Mouse (Mus musculus) layer of hippocampus, postnatal 36 days (tissue): ENCODE data around the gene Msh3. TPM values are rescaled to one million over a fixed set of nuclear protein-coding genes. Genes with fewer than 3 reads are reported as not detected.
A peak's percentile ranks its signal among the peaks of the same experiment; 100 is the strongest.

Source experiments
- DNase-seq, 2 experiments: peaks; one replicate each; pipeline ENCODE4 v3.0.0; 2022
- total RNA-seq, 2 experiments: library from RNA; stranded (reverse); gene quantifications; 2 replicates each; pipeline ENCODE4 v1.2.3; 2021

The Msh3 gene
- total RNA-seq, 2 experiments from 2014 or later, result 21.8 to 25.7 TPM

DNA sequence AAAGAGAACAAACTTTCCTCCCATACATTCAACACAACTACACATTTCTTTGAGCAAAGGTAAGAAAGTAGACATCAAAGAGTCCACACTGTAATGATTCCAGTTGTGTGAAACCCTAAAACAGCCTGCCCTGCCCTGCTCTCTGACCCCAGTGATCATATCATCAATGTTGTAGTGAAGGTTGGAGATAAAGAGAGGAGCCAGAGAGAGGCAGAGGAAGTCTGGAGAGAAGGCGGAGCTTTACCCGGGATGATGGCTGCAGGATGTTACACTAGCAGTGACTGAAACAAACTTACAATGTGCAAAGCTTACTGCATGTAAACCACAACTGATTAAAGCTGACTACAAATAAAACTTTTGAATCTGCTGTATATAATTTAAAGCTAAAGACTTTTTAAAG, 26.8 kb downstream of the Msh3 start:
- no peak for DNase-seq

DNA sequence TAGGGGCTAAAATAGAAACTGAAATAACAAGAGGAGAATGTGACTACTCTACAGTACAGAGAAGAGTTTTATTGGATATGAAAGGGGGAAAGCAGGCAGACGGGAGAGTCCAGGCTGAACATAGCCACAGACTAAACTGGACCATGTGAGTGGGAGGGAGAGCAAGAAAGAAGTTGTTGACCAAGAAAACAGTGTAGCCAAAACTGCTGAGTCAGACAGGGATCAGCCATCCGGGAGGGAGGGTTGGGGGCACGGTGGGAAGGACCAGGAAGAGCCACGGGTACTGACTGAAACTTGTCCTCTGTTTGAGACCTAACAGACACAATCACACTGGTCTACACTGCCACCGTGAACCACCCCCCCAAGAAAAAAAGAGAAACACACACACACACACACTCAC, 28.8 kb downstream of the Msh3 start:
- no peak for DNase-seq

DNA sequence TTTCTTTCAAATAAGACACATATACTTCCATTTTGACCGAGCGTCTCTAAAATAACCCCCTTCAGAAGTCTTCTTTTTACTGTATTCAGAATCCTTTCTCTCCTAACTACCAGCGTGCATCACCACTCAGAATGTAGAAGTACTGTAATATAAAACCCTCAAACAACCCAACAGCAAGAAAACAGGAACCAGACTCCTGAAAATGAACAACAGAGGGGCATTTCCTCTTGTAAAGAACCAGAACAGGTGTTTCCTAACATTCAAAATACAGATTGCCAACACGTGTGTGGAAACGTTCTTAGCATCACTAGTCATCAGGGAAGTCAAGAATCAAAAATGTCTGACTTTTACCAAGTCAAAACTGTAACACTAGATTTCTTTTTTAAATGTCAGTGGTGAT, 34.0 kb downstream of the Msh3 start:
- DNase-seq, result no peak

DNA sequence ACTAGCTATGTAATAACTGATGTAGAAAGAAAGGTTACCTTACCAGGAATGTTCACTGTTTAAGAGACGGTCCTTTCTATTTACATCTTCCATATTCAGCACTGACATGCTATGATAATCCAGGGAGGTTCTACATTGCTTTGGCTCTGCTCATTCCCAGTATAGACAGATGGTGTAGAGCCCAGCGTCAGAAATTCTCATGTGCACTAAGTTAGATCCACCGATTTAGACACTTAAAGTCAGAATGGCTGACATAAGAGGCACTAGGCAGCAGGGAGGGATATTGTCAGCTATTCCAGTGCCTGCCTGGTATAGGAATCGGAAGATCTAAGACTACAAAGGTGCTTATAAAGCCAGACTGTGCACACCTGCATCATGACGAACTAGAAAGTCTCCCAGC, 40.2 kb downstream of the Msh3 start:
- DNase-seq, result no peak

DNA sequence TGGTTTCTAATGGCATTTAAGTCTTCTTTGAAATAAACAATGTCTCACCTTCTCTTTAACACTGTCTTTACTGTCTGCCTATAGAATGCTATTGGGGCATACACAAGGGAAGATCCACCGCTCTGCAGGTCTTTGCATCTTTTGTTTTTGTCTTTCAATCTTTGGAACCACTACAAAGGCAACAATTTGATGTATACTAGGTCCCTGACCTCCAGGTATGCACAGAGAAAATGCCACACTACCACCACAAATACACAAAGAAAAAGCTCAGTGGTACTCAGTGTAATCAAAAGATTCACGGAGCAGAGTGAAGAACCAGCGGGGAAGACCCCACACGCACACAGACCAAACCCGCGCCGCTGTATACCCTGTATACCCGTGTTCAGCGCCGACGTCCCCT, 49.1 kb downstream of the Msh3 start, which contains the start of gene Gm20379:
Gene Gm20379, plus strand, starts transcription at position 301 of the 400 bp plus-strand sequence.
- DNase-seq, result no peak

DNA sequence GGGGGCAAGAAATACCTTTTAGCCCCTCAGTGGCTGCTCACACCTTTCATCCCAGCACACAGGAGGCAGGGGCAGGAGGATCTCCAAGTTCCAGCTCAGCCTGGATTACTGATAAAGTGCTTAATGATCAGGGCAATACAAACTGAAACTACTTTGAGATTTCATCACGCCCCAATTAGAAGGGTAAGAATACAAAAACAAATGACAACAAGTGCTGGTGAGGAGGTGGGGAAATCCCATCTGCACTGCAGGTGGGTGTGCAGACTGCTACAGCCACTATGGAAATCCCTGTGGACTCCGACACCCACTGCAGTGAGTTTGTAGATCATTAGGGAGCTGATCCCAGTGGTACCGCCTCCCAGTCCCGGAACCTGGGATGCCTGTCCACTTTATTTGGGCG, 50.5 kb downstream of the Msh3 start:
- DNase-seq, result no peak

DNA sequence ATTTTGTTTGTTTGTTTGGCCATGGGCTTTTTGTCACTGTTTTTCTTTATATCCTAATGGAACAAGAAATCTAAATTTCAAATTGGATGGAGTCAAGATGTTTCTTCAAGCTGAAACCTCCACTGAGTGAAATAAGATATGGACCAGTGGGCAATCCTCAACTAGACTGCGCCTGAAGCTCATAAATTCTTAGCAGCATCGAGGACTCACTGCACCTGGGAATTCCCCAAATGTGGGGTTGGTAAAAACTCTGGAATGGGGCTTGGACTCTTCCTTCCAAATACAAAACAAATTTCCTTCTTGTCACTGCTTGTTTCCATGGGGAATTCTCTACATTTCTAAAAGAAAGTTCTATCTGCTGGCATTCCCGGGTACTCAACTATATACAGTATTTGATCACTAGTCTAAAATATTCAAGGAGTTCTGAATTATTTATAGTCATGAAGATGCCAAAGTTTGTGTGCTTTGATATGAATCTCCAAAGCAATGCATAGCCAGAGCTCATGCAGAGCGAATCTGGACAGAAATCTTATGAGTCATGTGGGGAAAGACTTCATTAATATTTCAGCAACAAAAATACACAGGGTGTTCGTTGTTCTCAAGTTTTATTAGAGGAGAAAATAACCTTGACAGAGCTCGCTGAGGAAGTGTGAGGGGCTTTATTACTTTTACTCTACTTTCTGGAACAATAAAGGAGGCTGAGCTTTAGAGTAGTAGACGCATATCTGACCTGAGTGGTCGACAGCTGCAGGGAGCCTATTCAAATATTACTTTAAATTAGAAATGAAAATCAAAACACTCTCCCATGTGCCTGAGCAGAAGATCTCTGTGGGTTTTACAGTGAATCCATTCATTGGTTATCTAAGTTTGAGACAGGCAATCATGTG, 51.5 kb downstream of the Msh3 start:
- no peak for DNase-seq

DNA sequence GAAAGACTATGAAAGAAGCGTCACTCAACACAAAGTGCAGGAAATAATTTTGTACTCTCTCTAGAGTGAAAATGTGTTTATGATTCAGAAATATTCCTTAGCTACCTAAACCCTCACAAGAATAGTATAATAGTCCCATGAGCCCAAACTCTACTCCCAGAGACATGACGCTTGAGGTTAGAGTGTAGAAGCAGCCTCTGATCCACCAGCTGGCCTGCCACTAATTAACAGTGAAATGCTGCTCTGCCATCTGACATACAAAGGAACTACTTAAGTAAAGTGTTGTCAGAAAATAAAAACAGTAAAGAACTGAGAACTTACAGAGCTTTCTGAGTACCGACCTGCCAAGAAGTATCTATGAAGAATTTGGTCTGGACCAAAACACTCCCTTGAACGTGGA, 52.3 kb downstream of the Msh3 start:
- DNase-seq, result no peak

DNA sequence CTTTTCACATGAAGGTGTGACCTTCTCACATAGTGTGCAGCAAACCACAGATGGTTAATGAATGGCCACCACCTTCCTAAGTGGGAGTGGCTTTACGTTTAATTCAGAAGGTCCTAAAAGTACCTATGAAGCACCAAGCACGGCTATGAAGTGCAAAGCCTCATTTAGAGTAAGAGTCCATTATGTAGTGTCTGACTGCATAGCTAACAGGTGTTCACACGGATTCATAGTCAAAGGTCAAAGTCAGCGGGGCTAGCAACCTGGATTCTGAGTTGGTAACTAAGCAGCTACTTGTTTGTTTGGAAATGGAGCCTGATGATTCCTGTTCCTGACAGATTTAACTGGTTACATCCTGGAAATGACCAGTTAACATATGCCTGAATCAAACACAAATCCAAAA, 53.0 kb downstream of the Msh3 start:
- no peak for DNase-seq

DNA sequence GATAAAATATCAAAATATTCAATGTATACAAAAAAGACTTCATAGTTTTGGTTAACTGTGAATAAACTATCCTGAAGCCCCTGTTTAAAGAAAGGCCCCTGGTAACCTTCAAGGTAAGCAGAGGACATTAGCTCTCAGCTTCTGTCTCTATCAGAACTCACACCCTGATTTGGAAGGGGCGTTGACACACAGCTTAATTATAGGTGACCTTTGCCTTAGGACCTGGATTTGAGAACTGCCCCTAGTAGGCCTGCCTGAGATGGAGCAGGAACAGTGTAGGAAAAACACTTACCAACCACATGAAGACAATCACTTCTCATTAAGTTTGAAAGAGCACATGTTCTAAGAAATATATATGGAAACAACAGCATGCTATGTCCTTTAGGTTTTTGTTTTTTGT, 55.3 kb downstream of the Msh3 start:
- DNase-seq, result no peak

DNA sequence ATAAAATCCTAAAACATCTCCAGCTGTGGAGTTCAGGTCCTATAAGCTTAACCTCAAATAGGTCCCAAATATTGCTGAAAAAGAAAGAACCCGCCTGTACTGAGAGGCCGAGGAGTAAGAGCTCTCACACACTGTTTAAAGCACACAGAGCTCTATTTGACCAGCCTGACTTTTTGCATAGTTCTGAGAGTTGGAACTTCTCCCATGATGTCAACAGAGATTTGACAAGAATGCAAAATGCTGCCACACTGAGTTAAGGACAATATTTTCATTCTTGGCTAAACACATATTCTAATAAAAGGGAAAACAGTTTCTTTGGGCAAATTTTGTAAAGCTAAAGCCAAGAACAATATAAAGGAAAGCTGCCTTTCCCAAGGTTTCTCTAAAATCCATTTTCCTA, 57.8 kb downstream of the Msh3 start:
- no peak for DNase-seq

DNA sequence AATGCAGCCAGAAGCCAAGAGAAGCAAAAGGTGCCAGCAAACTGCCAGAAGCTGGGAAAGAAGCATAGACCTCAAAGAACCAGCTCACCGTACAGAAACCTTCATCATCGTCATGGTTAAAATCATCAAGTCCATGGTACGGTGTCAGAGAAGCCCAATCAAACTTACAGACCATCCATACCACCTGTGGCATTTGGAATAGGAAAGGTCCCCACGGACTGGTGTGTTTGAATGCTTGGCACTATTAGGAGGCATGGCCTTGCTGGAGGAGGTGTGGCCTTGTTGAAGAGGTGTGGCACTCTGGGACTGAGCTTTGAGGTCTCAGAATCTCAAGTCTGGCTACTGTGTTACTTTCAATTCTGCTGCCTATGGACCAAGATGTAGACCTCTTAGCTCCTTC, 58.3 kb downstream of the Msh3 start:
- no peak for DNase-seq

DNA sequence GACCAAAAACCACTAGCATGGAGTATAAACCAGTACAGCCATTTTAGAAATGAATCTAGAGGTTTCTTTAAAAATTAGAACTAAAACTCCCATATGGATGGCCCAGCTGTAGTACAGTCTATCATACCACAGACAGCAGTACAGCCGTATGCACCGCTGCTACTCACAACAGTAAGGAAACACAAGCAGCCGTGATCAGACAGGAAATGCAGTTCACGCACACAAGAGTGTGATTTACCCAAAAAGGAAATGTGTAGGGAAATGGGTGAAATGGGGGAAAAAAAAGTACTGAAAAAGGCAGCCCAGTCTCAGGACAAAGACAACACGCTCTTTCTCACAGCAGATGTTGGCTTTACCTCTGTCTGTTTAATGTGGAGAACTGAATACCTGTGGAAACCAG, 60.9 kb downstream of the Msh3 start:
- no peak for DNase-seq

DNA sequence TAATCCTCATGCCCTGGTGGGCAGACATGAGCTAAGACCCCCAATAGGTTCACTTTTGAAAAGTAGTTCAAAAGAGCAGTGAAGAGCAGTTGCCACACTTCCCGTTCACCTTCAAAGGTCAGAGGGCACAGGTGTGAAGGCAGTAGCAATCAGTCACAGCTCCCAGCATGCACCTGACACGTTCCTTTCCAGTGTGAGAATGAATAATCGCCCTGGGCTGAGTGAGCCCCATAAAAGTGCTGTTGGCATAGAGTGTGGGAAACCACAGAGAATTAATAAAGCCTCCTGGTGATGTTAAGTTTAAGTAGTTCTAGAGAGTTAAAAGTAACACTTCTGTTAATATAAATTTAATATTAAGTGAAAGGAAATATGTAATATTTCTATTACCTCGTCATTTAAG, 63.2 kb downstream of the Msh3 start:
- DNase-seq, result no peak

DNA sequence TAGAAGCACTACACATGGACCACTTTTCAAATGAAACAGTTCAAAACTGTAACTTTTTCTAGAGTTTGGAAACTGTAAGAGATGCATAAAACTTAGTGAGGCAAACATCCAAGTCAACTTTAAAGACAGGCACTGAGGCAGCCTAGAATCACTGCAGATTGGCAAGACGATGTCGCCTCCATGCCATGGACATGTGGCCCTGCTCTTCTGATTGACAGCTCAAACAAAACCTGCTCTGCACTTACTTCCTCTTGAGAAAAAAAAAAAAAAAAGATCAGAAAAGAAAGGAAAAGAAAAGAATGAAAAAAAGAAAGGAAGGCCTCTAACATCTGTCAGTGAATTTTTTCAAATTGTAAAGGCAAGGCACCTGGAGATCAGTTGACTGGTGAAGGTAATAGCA, 77.8 kb downstream of the Msh3 start:
- no peak for DNase-seq

DNA sequence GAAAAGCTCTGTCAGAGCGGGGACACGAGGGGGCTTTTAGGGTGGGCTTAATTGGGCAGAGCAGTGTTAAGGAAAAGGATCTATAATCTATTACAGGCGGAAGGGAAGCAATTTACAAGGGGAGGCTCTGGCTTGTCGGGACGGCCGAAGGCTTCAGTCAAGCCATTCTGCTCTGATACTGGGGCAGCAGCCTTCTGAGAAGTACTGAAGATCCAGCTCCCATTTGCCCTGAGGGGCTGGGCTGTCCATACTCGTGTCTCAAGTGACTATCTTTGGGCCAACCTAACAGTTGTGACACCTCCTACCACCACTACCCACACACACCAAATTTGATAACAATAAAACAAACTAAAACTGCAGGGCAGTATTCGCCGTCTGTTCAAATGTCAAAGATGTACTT, 79.5 kb downstream of the Msh3 start:
- no peak for DNase-seq

DNA sequence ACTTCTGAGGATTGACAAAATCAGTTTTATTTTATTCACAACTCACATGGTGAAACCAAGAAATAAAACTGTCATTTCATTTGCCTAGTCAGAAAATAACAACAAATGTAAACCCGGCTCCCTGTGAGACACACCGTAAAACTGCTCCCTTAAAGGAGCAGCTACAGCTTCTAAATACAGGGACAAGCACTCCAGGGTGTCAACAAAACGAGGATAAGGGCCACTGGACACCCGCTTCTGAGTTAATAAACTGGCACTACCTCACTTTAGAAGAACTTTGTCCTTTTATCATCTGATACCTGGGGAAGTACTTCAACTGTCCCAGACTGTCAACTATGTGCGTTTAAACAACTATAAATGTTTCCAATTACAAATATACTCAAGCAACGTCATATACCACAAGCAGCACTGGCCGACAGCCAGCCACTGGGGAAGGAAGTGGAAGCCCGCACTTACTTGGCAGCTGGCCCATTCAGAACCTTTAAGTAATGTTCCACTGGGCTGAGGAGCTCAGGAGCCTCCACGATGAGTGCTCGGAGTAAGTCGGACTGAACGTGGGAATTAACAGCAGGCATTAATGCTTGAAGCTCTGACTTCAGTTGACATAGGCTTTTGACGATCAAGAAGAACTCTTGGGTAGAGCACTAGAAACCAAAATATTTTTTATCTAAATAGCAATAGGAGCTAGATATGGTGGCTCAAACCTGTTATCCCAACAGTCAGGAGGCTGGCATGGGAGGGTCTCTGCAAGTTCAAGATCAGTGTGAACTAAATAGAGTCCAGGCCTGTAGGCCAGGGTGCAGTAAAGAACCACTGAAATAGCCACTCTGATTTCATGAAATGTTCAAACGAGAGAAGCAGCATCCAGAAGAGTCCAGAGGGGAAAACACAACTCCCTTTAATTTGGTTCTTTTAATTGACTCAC, 80.3 kb downstream of the Msh3 start:
- peak in 1 of 2 experiments; percentile 11 for DNase-seq

DNA sequence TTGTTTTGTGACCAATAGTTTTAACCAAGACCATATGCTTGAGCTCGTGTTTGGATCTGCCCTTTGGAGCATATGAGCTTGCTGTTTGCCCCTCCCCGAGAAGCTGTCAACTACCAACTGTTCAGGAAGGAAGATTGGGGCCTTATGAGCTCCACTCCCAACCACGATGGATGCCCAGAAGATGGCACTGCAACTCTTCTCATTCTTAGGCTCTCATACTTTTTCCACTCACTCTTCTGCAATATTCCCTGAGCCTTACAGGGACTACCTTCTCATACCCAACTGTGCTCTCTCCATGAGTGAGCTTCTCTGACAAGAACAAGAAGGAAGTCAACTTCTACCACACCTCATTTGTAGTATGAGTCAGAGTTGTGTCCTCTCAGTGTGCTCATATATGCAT, 87.7 kb downstream of the Msh3 start:
- no peak for DNase-seq

DNA sequence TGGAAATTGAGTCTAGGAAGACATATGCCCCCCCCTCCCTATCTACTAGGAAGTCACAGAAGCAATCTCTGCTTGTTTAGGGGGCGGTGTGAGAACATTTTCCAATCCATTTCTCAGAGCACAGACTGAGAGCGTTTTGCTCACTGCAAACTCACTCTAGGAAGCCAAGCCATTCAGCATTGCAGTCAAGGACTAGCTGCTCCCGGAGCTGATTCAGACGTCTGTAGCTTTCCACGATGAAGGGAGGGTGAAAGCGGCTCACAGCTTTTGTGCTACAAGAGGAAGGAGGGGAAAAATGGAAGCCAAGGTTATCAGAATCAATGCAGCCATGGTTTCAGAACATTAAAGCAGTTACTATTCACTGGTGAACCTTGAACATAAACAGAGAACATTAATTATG, 91.2 kb downstream of the Msh3 start:
- DNase-seq, result no peak

DNA sequence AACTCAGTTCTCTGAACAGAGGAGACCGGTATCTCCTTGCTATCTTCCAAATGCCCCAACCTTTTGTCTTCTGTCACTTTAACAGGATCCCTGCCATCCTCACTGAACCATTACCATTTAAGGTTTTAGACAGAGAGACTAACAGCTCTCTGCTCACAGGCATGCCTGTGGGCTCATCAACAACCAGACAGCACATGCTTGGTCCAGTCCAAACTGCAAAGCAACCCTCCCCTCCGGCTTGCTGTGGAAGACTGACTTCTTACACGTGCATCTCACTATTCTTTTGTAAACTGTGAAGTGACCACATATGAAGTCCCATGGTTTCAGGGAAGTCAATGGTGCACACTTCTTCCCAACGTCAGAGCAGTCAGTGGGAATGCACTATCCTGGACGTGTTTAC, 93.5 kb downstream of the Msh3 start:
- no peak for DNase-seq

DNA sequence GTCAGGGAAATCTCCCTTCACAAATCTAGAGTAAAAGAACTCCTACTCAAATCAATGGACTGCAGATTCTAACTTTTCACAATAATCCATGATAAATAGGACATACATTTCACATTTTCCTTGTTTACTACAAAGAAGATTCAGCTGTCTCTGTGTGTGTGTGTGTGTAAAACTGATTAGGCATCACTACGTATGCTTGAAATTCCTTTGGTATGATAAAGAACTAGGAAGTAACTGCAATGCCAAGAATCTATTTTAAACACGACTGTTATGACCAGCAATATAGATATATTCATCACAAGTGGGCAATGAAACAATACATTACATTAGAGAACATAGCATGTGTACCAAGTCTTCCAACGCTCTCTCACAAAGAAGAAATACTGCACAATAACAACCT, 99.3 kb downstream of the Msh3 start:
- no peak for DNase-seq

DNA sequence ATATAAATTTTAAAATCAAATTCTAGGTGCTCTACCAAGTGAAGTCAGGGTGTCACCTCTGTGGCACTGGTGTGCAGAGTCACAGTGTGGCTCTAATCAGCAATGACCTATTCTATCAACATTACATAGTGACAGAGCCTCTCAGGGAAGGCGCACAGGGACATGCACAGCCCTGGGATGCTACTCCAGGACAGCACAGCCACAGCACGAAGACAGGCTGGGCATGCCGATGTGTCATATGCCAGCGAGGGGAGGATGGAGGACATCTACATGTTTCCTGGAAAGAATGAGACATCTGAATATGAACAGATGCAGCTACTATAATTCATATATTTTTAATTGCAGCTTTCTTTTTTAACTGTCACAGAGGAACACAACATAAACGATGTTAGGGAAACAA, 101.0 kb downstream of the Msh3 start:
- DNase-seq, result no peak

DNA sequence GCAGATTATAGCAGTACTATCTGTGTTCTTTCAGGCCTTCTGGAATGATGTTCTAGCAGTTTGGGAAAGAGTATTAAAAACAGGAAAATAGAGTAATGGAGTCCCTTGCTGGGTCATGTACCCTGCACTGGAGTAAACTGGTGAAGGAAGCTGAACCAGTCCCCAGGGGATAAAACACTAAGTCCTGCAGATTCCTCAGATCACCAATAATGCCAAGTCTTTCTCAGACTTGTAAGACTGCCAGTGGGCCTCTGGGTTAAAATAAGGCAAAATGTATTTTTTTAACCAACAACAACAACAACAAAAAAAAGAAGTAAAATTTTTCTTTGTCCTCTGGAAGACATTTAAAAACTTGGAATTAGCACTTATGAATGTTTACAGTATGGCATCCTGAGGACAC, 102.5 kb downstream of the Msh3 start:
- no peak for DNase-seq

DNA sequence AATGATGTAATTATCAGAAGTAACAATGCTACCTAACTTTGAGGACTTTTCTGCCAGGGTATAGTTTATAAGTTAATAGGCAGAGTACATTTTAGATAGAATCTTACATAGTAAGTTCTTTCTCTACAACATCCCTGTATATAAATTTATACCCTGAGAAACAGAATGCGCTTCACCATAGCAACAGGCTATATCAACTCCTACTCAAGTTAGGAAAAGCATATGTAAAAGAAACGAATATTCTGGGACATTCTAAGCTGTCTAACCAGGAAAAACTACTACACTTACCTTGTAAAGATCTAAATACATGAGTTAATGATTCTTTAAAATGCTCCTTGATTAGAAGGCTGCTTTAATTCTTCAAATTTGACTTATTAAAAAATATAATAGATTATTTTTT, 107.2 kb downstream of the Msh3 start:
- DNase-seq, result no peak
